Mouse (Mus musculus): ENCODE data around the gene Otp.

GRCm38 (mm10) chr13:94871806-94872320 is 3.5 kb upstream of the Otp start:
- TF ChIP-seq CTCF (conservative IDR thresholded peaks at IDR 0.05; ENCODE audit: low read length), result no peak
- no peak for TF ChIP-seq POU5F1 (IDR thresholded peaks at IDR 0.05; ENCODE audit: borderline replicate concordance, low read length)
- no peak for TF ChIP-seq NANOG (IDR thresholded peaks at IDR 0.05; ENCODE audit: borderline replicate concordance, low read length)

Measured in E14TG2a.4 (cell line).